Mouse (Mus musculus) ES-E14 (cell line): ENCODE measurements around the gene Lrrc56.

ENCODE experiments used
- HCFC1 ChIP-seq: IDR thresholded peaks from 2 replicates; pipeline ENCODE4 v1.6.1; 2012; ENCODE audit warnings: low read length, inconsistent platforms, borderline replicate concordance; ENCODE audit not compliant: insufficient read depth
- ZC3H11A ChIP-seq: IDR thresholded peaks from 2 replicates; pipeline ENCODE4 v1.6.1; 2012; ENCODE audit warnings: low read depth, mild to moderate bottlenecking, inconsistent platforms, low read length, borderline replicate concordance
- ZNF384 ChIP-seq: IDR thresholded peaks from 2 replicates; pipeline ENCODE4 v1.6.1; 2012; ENCODE audit warnings: low read depth, low read length, inconsistent platforms

DNA sequence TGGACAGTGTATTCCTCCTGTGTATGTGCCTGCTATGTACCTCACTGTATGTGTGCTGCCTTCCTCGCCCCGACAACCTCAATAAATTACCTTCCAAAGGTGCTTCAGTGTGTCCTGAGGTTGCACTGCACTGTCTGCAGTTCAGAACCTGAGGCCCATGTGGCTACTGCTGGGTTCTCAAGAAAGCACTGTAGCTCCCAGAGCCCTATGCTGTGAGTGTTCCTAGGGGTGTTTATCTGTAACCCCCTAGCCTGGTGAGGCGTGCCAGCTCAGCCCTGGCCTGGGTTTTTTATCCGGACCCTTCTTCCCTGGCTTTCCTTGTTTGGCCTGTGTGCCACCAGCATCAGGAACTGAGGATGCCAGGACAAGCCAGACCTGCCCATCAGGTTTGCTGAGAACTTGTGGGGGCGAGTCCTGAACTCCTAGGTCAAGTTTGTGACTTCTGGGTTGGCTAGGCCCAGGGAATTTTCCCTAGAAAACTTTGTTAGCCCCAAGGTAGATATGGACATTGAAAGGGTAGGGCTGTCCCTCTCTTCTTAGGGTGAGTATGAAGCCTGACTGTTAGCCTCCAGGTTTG lies 24.7 kb downstream of the Lrrc56 start:
- TF ChIP-seq ZC3H11A = no peak
- no peak for TF ChIP-seq HCFC1
- TF ChIP-seq ZNF384 = no peak
